Mouse (Mus musculus) small intestine, adult 2 months (tissue): ENCODE measurements around the gene Gm10271. TPM values are rescaled to one million over a fixed set of nuclear protein-coding genes. Genes with fewer than 3 reads are reported as not detected.

Source experiments
- H3K27ac ChIP-seq: fragments of 200-500 bp; 2 replicates; pipeline ENCODE4 v1.5.1; 2012; ENCODE audit warnings: low read depth, low read length, control low read depth, inconsistent platforms; ENCODE audit not compliant: insufficient read depth
- H3K27me3 ChIP-seq: fragments of 200-500 bp; 2 replicates; pipeline ENCODE4 v1.6.1; 2012; ENCODE audit warnings: mild to moderate bottlenecking, moderate library complexity, low read length, inconsistent platforms; ENCODE audit not compliant: control insufficient read depth, insufficient read depth
- H3K36me3 ChIP-seq: fragments of 200-500 bp; 2 replicates; pipeline ENCODE4 v1.6.1; 2012; ENCODE audit warnings: mild to moderate bottlenecking, low read length, control low read depth, inconsistent platforms; ENCODE audit not compliant: control insufficient read depth, insufficient read depth
- H3K4me1 ChIP-seq: fragments of 200-500 bp; 2 replicates; pipeline ENCODE4 v1.6.1; 2012; ENCODE audit warnings: low read length, inconsistent platforms, mixed read lengths; ENCODE audit not compliant: control insufficient read depth, insufficient read depth, insufficient read length
- H3K4me3 ChIP-seq: fragments of 200-500 bp; 2 replicates; pipeline ENCODE4 v1.5.1; 2012; ENCODE audit warnings: low read depth, mild to moderate bottlenecking, control low read depth, inconsistent platforms, low read length, moderate library complexity
- CTCF ChIP-seq: fragments of 200-500 bp; IDR thresholded peaks from 2 replicates; pipeline ENCODE4 v1.5.1; 2012; ENCODE audit warnings: low read depth, mild to moderate bottlenecking, control low read depth, inconsistent platforms, low read length, moderate library complexity, mixed read lengths; ENCODE audit not compliant: insufficient replicate concordance, insufficient read length; ENCODE audit errors: extremely low read depth
- POLR2A ChIP-seq: fragments of 200-500 bp; IDR thresholded peaks from 2 replicates; pipeline ENCODE4 v1.6.1; 2012; ENCODE audit warnings: low read depth, mild to moderate bottlenecking, control low read depth, inconsistent platforms, low read length, moderate library complexity
- WGBS: fragments of 180-500 bp; shearing (Covaris S2); methylation state at CpG from one replicate; pipeline ENCODE4 v1.1.7; 2018; 5-methylcytosine and 5-hydroxymethylcytosine counted together
- polyA plus RNA-seq: library from polyadenylated mRNA; depleted of rRNA; stranded (reverse); fragments of >200 nt; gene quantifications from 2 replicates; pipeline ENCODE4 v1.2.3, GENCODE M21; 2012; rRNA removed

Gene Gm10271
- not detected in 2 replicates for polyA plus RNA-seq

DNA sequence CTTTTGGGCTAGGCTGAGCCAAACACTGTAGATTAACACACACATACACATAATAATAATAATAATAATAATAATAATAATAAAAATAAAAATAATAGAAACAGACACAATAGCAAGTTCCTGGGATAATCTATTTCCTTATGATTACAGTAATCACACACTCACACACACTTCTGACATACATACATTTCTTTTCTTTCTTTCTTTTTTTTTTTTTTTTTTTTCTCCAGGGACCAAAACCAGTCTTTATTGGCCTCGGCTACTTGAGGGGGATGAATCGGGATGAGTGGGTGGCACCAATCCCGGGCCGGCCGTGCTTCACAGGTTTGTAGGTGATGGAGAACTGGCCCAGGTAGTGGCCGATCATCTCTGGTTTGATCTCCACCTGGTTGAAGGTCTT is at the start of gene Gm10271:
Gene Gm10271, minus strand, starts transcription at position 101 of the 400 bp plus-strand sequence.
- H3K27me3 ChIP-seq, result no peaks in the 10 kb centered on the region
- WGBS, result 95% methylated on average over 6 of the region's 6 CpGs
- H3K36me3 ChIP-seq, result no peaks in the 10 kb centered on the region
- TF ChIP-seq POLR2A, result no peak
- TF ChIP-seq CTCF, result no peak
- H3K27ac ChIP-seq, result no peak within 1 kb of the TSS
- no peaks in the 10 kb centered on the region for H3K4me1 ChIP-seq
- no peak within 1 kb of the TSS for H3K4me3 ChIP-seq

DNA sequence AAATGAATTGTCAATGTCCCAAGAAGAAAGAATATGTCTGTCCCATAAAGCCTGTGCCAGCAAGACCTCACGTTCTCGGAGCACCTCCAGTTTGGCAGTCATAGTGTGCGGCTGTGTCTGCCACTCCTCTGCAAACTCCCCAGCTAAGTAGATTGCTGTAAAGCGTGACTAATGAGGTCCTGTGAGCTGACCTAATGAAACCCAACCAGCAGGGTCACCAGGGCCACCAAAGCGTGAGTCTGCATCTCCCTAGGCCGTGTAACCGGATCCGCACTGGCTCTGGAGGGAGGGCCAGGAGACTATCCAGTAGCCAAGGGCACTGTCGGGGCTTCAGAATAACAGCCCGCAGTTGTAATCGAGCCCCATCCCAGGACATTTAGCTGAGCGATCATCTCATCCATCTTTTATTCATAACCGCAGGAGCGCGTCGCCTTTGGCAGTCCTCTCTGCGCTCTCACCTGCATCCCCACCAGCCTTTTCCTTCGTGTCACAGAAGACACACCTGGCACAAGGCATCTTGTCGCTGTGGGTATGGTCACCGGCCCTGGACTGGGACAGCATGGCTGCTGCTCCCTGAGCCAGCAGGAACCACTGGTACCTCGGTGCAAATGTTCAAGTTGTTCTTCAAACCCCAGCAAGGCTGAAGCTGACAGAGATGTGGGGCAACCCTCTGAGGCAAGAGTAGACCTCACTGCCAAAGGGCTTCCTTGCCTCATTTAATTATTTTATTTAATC is 48.8 kb upstream of the Gm10271 start:
- no peak overlapping the region for H3K4me3 ChIP-seq
- no peak overlapping the region for H3K27ac ChIP-seq
- WGBS, result 54% methylated on average over 21 of the region's 21 CpGs
- H3K36me3 ChIP-seq, result no peaks in the 10 kb centered on the region
- no peaks in the 10 kb centered on the region for H3K27me3 ChIP-seq
- H3K4me1 ChIP-seq, result peaks cover 4% of the 10 kb centered on the region; the same call in 1 of the 2 replicates
- TF ChIP-seq CTCF, result no peak

GRCm38 (mm10) chr10:117018281-117018840 is 46.0 kb upstream of the Gm10271 start:
- TF ChIP-seq CTCF (no peak), POLR2A (no peak; the same call in 1 of the 2 replicates)

GRCm38 (mm10) chr10:117014565-117014964 is 42.2 kb upstream of the Gm10271 start:
- H3K4me1 ChIP-seq, result no peaks in the 10 kb centered on the region
- 0 out of 2 replicates have a peak, but pooled peaks cover 4% of the 10 kb centered on the region for H3K27me3 ChIP-seq
- no peak overlapping the region for H3K27ac ChIP-seq
- TF ChIP-seq POLR2A (no peak), CTCF (no peak)
- 81% methylated on average over 5 of the region's 5 CpGs for WGBS
- no peak overlapping the region for H3K4me3 ChIP-seq
- H3K36me3 ChIP-seq, result no peaks in the 10 kb centered on the region

More at GRCm38 (mm10) chr10:117018281-117018840, 46.0 kb upstream of the Gm10271 start:
- no peak overlapping the region for H3K4me3 ChIP-seq
- no peak overlapping the region for H3K27ac ChIP-seq
- 0 out of 2 replicates have a peak, but pooled peaks cover 4% of the 10 kb centered on the region for H3K27me3 ChIP-seq
- 82% methylated on average over 7 of the region's 7 CpGs for WGBS
- no peaks in the 10 kb centered on the region for H3K36me3 ChIP-seq
- no peaks in the 10 kb centered on the region for H3K4me1 ChIP-seq

GRCm38 (mm10) chr10:117013689-117014390 is 41.4 kb upstream of the Gm10271 start:
- Histone ChIP-seq H3K27ac (no peak overlapping the region), H3K4me3 (no peak overlapping the region), H3K36me3 (no peaks in the 10 kb centered on the region), H3K27me3 (0 out of 2 replicates have a peak, but pooled peaks cover 4% of the 10 kb centered on the region), H3K4me1 (no peaks in the 10 kb centered on the region)
- TF ChIP-seq CTCF (no peak), POLR2A (no peak)
- 13% methylated on average over 12 of the region's 12 CpGs for WGBS

GRCm38 (mm10) chr10:117011047-117011446 is 38.6 kb upstream of the Gm10271 start:
- Histone ChIP-seq H3K4me3 (no peak overlapping the region), H3K4me1 (no peaks in the 10 kb centered on the region), H3K36me3 (no peaks in the 10 kb centered on the region), H3K27ac (no peak overlapping the region), H3K27me3 (0 out of 2 replicates have a peak, but pooled peaks cover 4% of the 10 kb centered on the region)
- TF ChIP-seq POLR2A, result no peak
- TF ChIP-seq CTCF, result no peak
- WGBS, result 85% methylated on average over 8 of the region's 8 CpGs

DNA sequence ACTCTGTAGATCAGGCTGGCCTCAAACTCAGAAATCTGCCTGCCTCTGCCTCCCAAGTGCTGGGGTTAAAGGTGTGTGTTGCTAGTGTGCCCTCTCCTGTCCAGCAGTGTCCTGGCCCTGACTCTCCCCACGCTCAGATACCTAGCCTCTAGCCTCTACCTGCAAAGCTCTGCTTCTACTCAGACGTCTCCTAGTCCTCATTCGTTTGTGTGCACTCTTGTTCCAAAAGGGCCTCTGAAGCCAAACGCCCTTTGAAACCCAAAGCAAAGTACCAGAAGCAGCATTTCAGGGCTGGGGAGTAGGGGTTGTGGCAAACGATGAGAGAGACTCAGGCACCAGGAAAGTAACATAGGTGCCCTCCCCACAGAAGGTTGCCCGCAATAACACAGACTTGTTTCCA is 37.3 kb upstream of the Gm10271 start:
- Histone ChIP-seq H3K27ac (no peak overlapping the region), H3K4me3 (no peak overlapping the region), H3K4me1 (no peaks in the 10 kb centered on the region), H3K36me3 (no peaks in the 10 kb centered on the region), H3K27me3 (0 out of 2 replicates have a peak, but pooled peaks cover 4% of the 10 kb centered on the region)
- WGBS, result 61% methylated on average over 6 of the region's 6 CpGs
- TF ChIP-seq POLR2A (no peak), CTCF (no peak)
